Mouse (Mus musculus) testis, postnatal 14 days (tissue): ENCODE results near the gene Vmn1r66.
"Not testable (repeated sequence)": the region's sequence is repeated elsewhere in the genome, so short reads cannot be mapped to it uniquely, and the experiment has no call there.

Source experiments
- DNase-seq: peaks from one replicate; pipeline ENCODE4 v3.0.0; 2021; ENCODE audit warnings: low spot score

Gene Vmn1r66

DNA sequence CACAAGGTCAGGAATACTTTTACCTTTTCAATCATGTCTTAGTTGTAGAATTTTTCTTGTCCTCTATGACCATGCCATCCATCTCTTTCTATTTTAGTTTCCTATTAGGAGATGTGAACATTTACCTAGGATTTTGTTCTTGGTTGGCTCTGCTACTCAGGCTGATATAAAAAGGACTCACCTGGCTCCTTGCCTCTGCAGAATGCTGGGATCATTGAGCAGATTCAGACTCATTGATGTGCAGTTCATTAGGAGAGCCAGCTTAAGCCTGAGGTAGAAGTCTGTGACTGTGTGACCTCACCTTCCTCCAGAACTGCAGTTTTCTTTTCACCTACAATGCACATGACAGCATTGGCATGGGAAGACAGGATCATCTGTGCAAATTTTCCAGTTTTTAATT, at the start of gene Vmn1r66:
Vmn1r66 (minus strand) TSS at position 101 of the 400 bp plus-strand sequence.
- DNase-seq, result no peak

DNA sequence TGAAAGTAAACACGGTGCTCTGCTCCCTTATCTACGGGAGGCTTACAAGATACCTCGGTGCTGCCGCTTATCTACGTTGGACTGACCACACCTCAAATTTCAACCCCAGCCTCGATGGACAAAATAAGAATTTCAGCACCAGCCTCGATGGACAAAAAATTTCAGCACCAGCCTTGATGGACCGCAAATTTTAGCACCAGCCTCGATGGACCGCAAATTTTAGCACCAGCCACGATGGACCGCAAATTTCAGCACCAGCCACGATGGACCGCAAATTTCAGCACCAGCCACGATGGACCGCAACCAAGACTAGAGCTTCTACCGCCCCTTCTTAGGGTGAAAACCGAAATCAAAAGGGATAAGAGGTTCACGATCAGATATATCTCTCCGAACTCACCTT, 47.7 kb upstream of the Vmn1r66 start:
- not testable (repeated sequence) for DNase-seq

DNA sequence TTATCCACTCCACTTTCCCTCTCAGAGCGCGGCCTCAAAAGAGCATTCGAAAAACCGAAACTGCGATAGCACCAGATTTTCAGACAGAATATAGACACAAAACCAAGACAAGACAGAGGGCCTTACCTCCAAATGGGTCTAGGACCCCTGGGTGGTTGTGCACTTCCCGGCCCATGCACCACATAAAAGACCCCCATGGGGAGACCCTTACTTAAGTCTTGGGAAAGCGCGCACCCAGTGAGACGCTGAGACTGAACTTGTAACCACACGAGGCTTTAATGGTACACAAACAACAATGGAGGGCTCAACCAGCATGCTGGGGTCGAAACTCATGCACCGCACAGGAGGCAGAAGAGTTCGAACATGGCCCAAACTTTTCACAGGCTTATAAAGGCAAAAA, 25.7 kb downstream of the Vmn1r66 start:
- DNase-seq, result no peak

DNA sequence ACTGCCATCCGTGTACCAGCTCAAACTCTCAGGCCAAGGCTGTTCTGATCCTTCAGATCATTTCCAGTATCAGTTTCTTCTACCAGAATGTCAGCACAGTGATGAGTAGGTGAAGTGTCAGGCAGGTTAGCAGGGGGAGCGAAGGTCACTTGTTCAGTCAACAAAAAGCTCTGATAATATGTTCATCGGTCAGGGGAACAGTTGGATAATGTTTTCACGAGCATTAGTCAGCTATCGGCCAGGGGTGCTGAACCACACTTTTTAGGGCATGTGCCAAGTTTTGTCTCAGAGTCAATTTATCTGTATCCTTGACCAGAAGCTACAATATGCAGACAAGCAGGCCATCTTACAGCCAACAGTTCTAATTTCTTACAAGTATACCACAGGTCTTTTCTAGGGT, 28.7 kb downstream of the Vmn1r66 start:
- DNase-seq, result no peak
